Mouse (Mus musculus): ENCODE measurements around the gene Gm11099. TPM values are rescaled to one million over a fixed set of nuclear protein-coding genes. Genes with fewer than 3 reads are reported as not detected.

Gm11099 gene
- polyA plus RNA-seq, 1 experiment from 2014 or later = not detected

DNA sequence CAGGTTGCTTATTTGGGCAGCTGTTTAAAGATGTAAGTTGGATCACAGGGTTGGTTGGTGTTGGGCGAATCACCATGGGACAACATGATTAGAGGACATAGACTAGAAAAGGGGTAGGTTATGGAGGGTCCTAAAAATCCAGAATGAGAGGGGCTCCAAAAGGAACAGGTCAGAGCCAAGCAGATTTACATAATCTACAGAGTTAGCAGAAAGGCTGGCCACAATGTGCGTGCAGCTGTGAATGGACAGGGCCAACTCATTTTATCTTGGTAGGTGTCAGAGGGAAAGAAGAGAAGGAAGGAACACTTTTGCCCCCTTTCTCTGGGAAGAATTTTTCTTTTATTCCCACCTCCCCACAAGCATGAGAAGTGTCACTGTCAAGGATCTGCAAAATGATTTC, 97.1 kb downstream of the Gm11099 start:
- 89% methylated on average over 2 of the region's 2 CpGs for WGBS
- H3K27ac ChIP-seq (ENCODE audit: low read length) = no peak overlapping the region
- H3K9ac ChIP-seq (replicated peaks; ENCODE audit: low read depth, low read length) = no peak overlapping the region
- no peaks in the 10 kb centered on the region for H3K4me1 ChIP-seq (ENCODE audit: control insufficient read depth, insufficient read depth, low read length)
- H3K9me3 ChIP-seq (ENCODE audit: control insufficient read depth, low read depth, low read length) = no peaks in the 10 kb centered on the region
- H3K4me2 ChIP-seq (replicated peaks; ENCODE audit: low read depth, low read length) = no peak overlapping the region
- no peak for ATAC-seq (ENCODE audit: insufficient number of reproducible peaks, insufficient read depth, low FRiP score, low read depth)
- H3K36me3 ChIP-seq (ENCODE audit: control insufficient read depth, insufficient read depth, low read length) = no peaks in the 10 kb centered on the region
- H3K27me3 ChIP-seq (ENCODE audit: control insufficient read depth, insufficient read depth, low read length) = no peaks in the 10 kb centered on the region
- no peak overlapping the region for H3K4me3 ChIP-seq (ENCODE audit: low read depth, low read length)

DNA sequence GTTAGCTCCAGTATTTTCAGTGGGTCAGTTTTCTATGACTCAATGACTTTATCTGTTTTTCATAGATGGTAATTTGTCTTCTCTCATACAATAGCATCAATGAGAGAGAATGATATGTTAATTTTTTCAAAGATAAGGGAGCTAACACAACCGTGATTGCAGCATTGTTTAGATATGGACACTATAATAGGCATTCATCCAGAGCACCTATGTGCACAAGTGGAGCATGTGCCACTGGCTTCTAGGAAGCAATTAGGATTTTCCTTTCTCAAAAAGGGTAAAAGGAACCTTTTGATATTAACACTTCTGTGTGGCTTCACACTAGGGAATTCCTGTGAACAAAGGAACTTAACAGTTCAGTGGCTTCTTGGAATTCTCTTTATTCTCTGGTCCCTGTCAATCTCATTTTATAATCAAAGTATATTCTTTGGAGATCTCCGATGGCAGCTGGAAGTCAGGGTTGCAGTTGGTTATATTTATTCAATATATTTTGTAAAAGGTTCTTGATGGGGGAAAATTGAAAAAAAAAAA, 97.6 kb downstream of the Gm11099 start:
- no peak overlapping the region for H3K4me3 ChIP-seq (ENCODE audit: low read depth, low read length)
- no peak overlapping the region for H3K4me2 ChIP-seq (replicated peaks; ENCODE audit: low read depth, low read length)
- 57% methylated on average over 2 of the region's 2 CpGs for WGBS
- no peaks in the 10 kb centered on the region for H3K36me3 ChIP-seq (ENCODE audit: control insufficient read depth, insufficient read depth, low read length)
- H3K4me1 ChIP-seq (ENCODE audit: control insufficient read depth, insufficient read depth, low read length) = no peaks in the 10 kb centered on the region
- ATAC-seq (ENCODE audit: insufficient number of reproducible peaks, insufficient read depth, low FRiP score, low read depth) = no peak
- no peaks in the 10 kb centered on the region for H3K9me3 ChIP-seq (ENCODE audit: control insufficient read depth, low read depth, low read length)
- H3K27ac ChIP-seq (ENCODE audit: low read length) = no peak overlapping the region
- no peak overlapping the region for H3K9ac ChIP-seq (replicated peaks; ENCODE audit: low read depth, low read length)
- no peaks in the 10 kb centered on the region for H3K27me3 ChIP-seq (ENCODE audit: control insufficient read depth, insufficient read depth, low read length)

Measured in stomach, embryonic 14.5 days (tissue).